In genomic region chr14:120296231-120297006, GRCm38 (mm10) we compare ENCODE assay signal across 9 mouse cellular contexts. TPM values are rescaled to one million over a fixed set of nuclear protein-coding genes. Genes with fewer than 3 reads are reported as not detected.
DNase-seq lines count a peak whose midpoint lies in the region; ATAC-seq and TF ChIP-seq lines count a peak whose summit lies in the region.
"Had no signal": no experiment of that assay in that cellular context is flagged by ENCODE, and none has a peak within 500 bp of the region (broad histone marks: within the 10 kb centered on the region; RNA-seq: fewer than 3 reads in every experiment).

No protein-coding gene starts in this region.

- no peaks in the 10 kb centered on the region for H3K27me3 ChIP-seq in neural tube, embryonic 13.5 days
- no peaks in the 10 kb centered on the region for H3K27me3 ChIP-seq in embryonic facial prominence, embryonic 13.5 days
- H3K27me3 ChIP-seq in hindbrain, postnatal 0 days (ENCODE audit: insufficient read depth, low read length): no peaks in the 10 kb centered on the region
- H3K27me3 ChIP-seq in small intestine, adult 2 months (ENCODE audit: control insufficient read depth, insufficient read depth, low read length): no peaks in the 10 kb centered on the region
- H3K27me3 ChIP-seq: midbrain, embryonic 12.5 days had no signal

- H3K4me2 ChIP-seq in neural tube, embryonic 13.5 days: peak overlapping the region; percentile 16; the same call in 1 of the 2 replicates
- H3K4me2 ChIP-seq in embryonic facial prominence, embryonic 13.5 days: peak overlapping the region; percentile 48
- no peak overlapping the region for H3K4me2 ChIP-seq in hindbrain, postnatal 0 days (ENCODE audit: low read depth, low read length)
- H3K4me2 ChIP-seq: midbrain, embryonic 12.5 days had no signal

- TF ChIP-seq CTCF in hindbrain, postnatal 0 days (IDR thresholded peaks at IDR 0.05; ENCODE audit: low read depth): no peak
- no peak for TF ChIP-seq CTCF in small intestine, adult 2 months (IDR thresholded peaks at IDR 0.05; ENCODE audit: extremely low read depth, insufficient read length, insufficient replicate concordance, low read depth, low read length)

- 72% methylated on average over 17 of the region's 17 CpGs for WGBS in neural tube, embryonic 13.5 days
- 39% methylated on average over 17 of the region's 17 CpGs for WGBS in embryonic facial prominence, embryonic 13.5 days
- 78% methylated on average over 17 of the region's 17 CpGs for WGBS in hindbrain, postnatal 0 days
- 30% methylated on average over 17 of the region's 17 CpGs for WGBS in small intestine, adult 2 months

- TF ChIP-seq POLR2A in small intestine, adult 2 months (IDR thresholded peaks at IDR 0.05; ENCODE audit: low read depth, low read length): no peak

- H3K4me3 ChIP-seq in neural tube, embryonic 13.5 days: no peak overlapping the region
- H3K4me3 ChIP-seq in embryonic facial prominence, embryonic 13.5 days: peak overlapping the region; percentile 16; the same call in 1 of the 2 replicates
- no peak overlapping the region for H3K4me3 ChIP-seq in hindbrain, postnatal 0 days (ENCODE audit: low read length)
- peak overlapping the region; percentile 18; the same call in 1 of the 2 replicates for H3K4me3 ChIP-seq in small intestine, adult 2 months (ENCODE audit: low read depth, low read length)
- H3K4me3 ChIP-seq: midbrain, embryonic 12.5 days had no signal

- H3K4me1 ChIP-seq in neural tube, embryonic 13.5 days (replicated peaks): peaks cover 48% of the 10 kb centered on the region
- peaks cover 83% of the 10 kb centered on the region for H3K4me1 ChIP-seq in embryonic facial prominence, embryonic 13.5 days
- H3K4me1 ChIP-seq in hindbrain, postnatal 0 days (ENCODE audit: insufficient read depth, low read length): peaks cover 4% of the 10 kb centered on the region; the same call in 1 of the 2 replicates
- peaks cover 41% of the 10 kb centered on the region; the same call in 1 of the 2 replicates for H3K4me1 ChIP-seq in small intestine, adult 2 months (ENCODE audit: control insufficient read depth, insufficient read depth, insufficient read length, low read length)

- H3K9me3 ChIP-seq in neural tube, embryonic 13.5 days: no peaks in the 10 kb centered on the region
- no peaks in the 10 kb centered on the region for H3K9me3 ChIP-seq in embryonic facial prominence, embryonic 13.5 days
- no peaks in the 10 kb centered on the region for H3K9me3 ChIP-seq in hindbrain, postnatal 0 days (ENCODE audit: low read length)
- H3K9me3 ChIP-seq: midbrain, embryonic 12.5 days had no signal

- peak overlapping the region; percentile 61 for H3K27ac ChIP-seq in neural tube, embryonic 13.5 days (replicated peaks)
- peak overlapping the region; percentile 87 for H3K27ac ChIP-seq in embryonic facial prominence, embryonic 13.5 days
- no peak overlapping the region for H3K27ac ChIP-seq in hindbrain, postnatal 0 days
- peak overlapping the region; percentile 41 for H3K27ac ChIP-seq in small intestine, adult 2 months (ENCODE audit: insufficient read depth, low read depth, low read length)
- H3K27ac ChIP-seq: midbrain, embryonic 12.5 days had no signal

- 0 out of 2 replicates have a peak, but pooled peaks have one; percentile 23 for ATAC-seq in neural tube, embryonic 13.5 days (ENCODE audit: low read depth)
- ATAC-seq in embryonic facial prominence, embryonic 13.5 days (ENCODE audit: insufficient number of reproducible peaks, insufficient read depth, low FRiP score, low TSS enrichment, low read depth): no peak
- ATAC-seq in hindbrain, postnatal 0 days: peak; percentile 51; the same call in 1 of the 2 replicates

- DNase-seq in neural tube, embryonic 10.5 days (ENCODE audit: extremely low spot score, low spot score): no peak
- no peak for DNase-seq in hindbrain, postnatal 0 days (ENCODE audit: low spot score)
- no peak for DNase-seq in cerebellum, adult 9-11 months
- DNase-seq in thymus, postnatal 25 days: no peak
- DNase-seq in right cerebral cortex, adult 2 months (ENCODE audit: low spot score in 2 of 2): no peak

- no peak overlapping the region for H3K9ac ChIP-seq in neural tube, embryonic 13.5 days
- H3K9ac ChIP-seq in embryonic facial prominence, embryonic 13.5 days: peak overlapping the region; percentile 56; the same call in 1 of the 2 replicates
- H3K9ac ChIP-seq in hindbrain, postnatal 0 days (replicated peaks; ENCODE audit: low read length): no peak overlapping the region
- H3K9ac ChIP-seq: midbrain, embryonic 12.5 days had no signal

- no peaks in the 10 kb centered on the region for H3K36me3 ChIP-seq in neural tube, embryonic 13.5 days
- peaks cover under 1% of the 10 kb centered on the region for H3K36me3 ChIP-seq in embryonic facial prominence, embryonic 13.5 days
- H3K36me3 ChIP-seq in hindbrain, postnatal 0 days (ENCODE audit: insufficient read depth, low read length): no peaks in the 10 kb centered on the region
- H3K36me3 ChIP-seq in small intestine, adult 2 months (ENCODE audit: control insufficient read depth, insufficient read depth, low read length): no peaks in the 10 kb centered on the region; the same call in 1 of the 2 replicates
- H3K36me3 ChIP-seq: midbrain, embryonic 12.5 days had no signal

RNA-seq across cellular contexts. Expression of gene Mbnl2, which starts 20.9 kb away (rescaled TPM):
- 39.2 and 39.4 TPM in 2 replicates for polyA plus RNA-seq in neural tube, embryonic 13.5 days (2015; fragmentation: Nextera tagmentation; extraction: Ambion mirVana)
- 146 and 173 TPM in 2 replicates for polyA plus RNA-seq in embryonic facial prominence, embryonic 13.5 days (2015; fragmentation: Nextera tagmentation; extraction: Ambion mirVana)
- total RNA-seq in hindbrain, postnatal 0 days (2014; rRNA removed): 56.1 and 78.3 TPM in 2 replicates
- 28.6 and 28.9 TPM in 2 replicates for polyA plus RNA-seq in hindbrain, postnatal 0 days (2015; fragmentation: Nextera tagmentation; extraction: Ambion mirVana)
- 29.8 and 41.7 TPM in 2 replicates for polyA plus RNA-seq in small intestine, adult 2 months (2012; rRNA removed)

Comparison
In these comparisons a context has a peak if more than half of its experiments do, and no peak if none do; other contexts are left out.
1. H3K4me3 ChIP-seq: peak in embryonic facial prominence, embryonic 13.5 days (single experiment) and small intestine, adult 2 months (single experiment); none in neural tube, embryonic 13.5 days (single experiment) and hindbrain, postnatal 0 days (single experiment).